ENCODE assay signal across 20 mouse cellular contexts in the genomic region with DNA sequence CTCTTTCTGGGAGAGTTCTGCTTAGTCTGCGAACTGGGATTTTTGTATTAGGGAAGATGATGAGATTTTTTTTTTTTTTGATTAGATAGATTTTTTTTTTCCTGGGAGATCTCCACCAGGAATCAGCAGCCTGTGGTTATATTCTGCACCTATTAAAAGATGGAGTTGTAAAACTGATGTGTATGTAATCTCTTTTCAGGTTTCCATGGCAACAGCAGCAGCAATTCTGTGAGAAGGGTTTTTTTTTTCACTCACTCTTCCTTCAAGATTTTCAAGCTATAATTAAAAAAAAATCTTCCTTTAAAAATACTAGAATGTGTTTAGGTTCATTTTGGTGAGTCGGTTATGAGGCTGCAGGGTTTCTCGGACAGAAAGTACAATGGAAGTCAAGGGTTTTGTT.
DNase-seq lines count a peak whose midpoint lies in the region; ATAC-seq and TF ChIP-seq lines count a peak whose summit lies in the region.
"Had no signal": no experiment of that assay in that cellular context is flagged by ENCODE, and none has a peak within 500 bp of the region (broad histone marks: within the 10 kb centered on the region; RNA-seq: fewer than 3 reads in every experiment).

No protein-coding gene starts in this region.

- peak; percentile 79 for ATAC-seq in frontal cortex, adult (ENCODE audit: low TSS enrichment)
- no peak for ATAC-seq in hindbrain, embryonic 16.5 days
- ATAC-seq in midbrain, postnatal 0 days (ENCODE audit: low FRiP score): no peak
- ATAC-seq: intestine, postnatal 0 days had no signal

- no peak for TF ChIP-seq CTCF in midbrain, postnatal 0 days (IDR thresholded peaks at IDR 0.05)

- no peaks in the 10 kb centered on the region for H3K27me3 ChIP-seq in hindbrain, embryonic 16.5 days (replicated peaks; ENCODE audit: control insufficient read depth, insufficient read depth, low read length)
- H3K27me3 ChIP-seq in midbrain, postnatal 0 days (ENCODE audit: insufficient read depth, low read length): no peaks in the 10 kb centered on the region
- H3K27me3 ChIP-seq: embryonic facial prominence, embryonic 13.5 days; heart, embryonic 15.5 days; limb, embryonic 15.5 days; liver, embryonic 15.5 days; neural tube, embryonic 12.5 days had no signal

- WGBS in hindbrain, embryonic 16.5 days: 51% methylated on average over 3 of the region's 3 CpGs
- 29% methylated on average over 3 of the region's 3 CpGs for WGBS in midbrain, postnatal 0 days

- no peak overlapping the region for H3K9ac ChIP-seq in hindbrain, embryonic 16.5 days (ENCODE audit: low read depth, low read length)
- H3K9ac ChIP-seq in midbrain, postnatal 0 days (replicated peaks; ENCODE audit: low read length, poor library complexity, severe bottlenecking): no peak overlapping the region
- H3K9ac ChIP-seq: embryonic facial prominence, embryonic 13.5 days; heart, embryonic 15.5 days; limb, embryonic 15.5 days; liver, embryonic 15.5 days; neural tube, embryonic 12.5 days had no signal

- peak overlapping the region; percentile 55 for H3K27ac ChIP-seq in hindbrain, embryonic 16.5 days (ENCODE audit: low read depth, low read length)
- H3K27ac ChIP-seq in midbrain, postnatal 0 days (ENCODE audit: low read depth, low read length): peak overlapping the region; percentile 77
- H3K27ac ChIP-seq: embryonic facial prominence, embryonic 13.5 days; heart, embryonic 15.5 days; limb, embryonic 15.5 days; liver, embryonic 15.5 days; macrophage; neural tube, embryonic 12.5 days had no signal

- H3K4me1 ChIP-seq in hindbrain, embryonic 16.5 days (ENCODE audit: control insufficient read depth, insufficient read depth, low read depth, low read length): peaks cover under 1% of the 10 kb centered on the region; the same call in 1 of the 2 replicates
- peaks cover 4% of the 10 kb centered on the region for H3K4me1 ChIP-seq in midbrain, postnatal 0 days (ENCODE audit: insufficient read depth, low read length)
- H3K4me1 ChIP-seq: embryonic facial prominence, embryonic 13.5 days; heart, embryonic 15.5 days; limb, embryonic 15.5 days; liver, embryonic 15.5 days; neural tube, embryonic 12.5 days had no signal

- no peaks in the 10 kb centered on the region for H3K36me3 ChIP-seq in hindbrain, embryonic 16.5 days (ENCODE audit: control insufficient read depth, insufficient read depth, low read length)
- no peaks in the 10 kb centered on the region for H3K36me3 ChIP-seq in midbrain, postnatal 0 days (ENCODE audit: insufficient read depth, low read length)
- H3K36me3 ChIP-seq: embryonic facial prominence, embryonic 13.5 days; G1E; heart, embryonic 15.5 days; limb, embryonic 15.5 days; liver, embryonic 15.5 days; neural tube, embryonic 12.5 days had no signal

- no peaks in the 10 kb centered on the region for H3K9me3 ChIP-seq in hindbrain, embryonic 16.5 days (ENCODE audit: control insufficient read depth, low read length)
- H3K9me3 ChIP-seq in midbrain, postnatal 0 days (ENCODE audit: low read length): no peaks in the 10 kb centered on the region
- H3K9me3 ChIP-seq: embryonic facial prominence, embryonic 13.5 days; G1E; heart, embryonic 15.5 days; limb, embryonic 15.5 days; liver, embryonic 15.5 days; neural tube, embryonic 12.5 days had no signal

- H3K4me3 ChIP-seq in hindbrain, embryonic 16.5 days (ENCODE audit: low read length): no peak overlapping the region
- no peak overlapping the region for H3K4me3 ChIP-seq in midbrain, postnatal 0 days (ENCODE audit: low read depth, low read length)
- H3K4me3 ChIP-seq: embryonic facial prominence, embryonic 13.5 days; heart, embryonic 15.5 days; limb, embryonic 15.5 days; liver, embryonic 15.5 days; neural tube, embryonic 12.5 days had no signal

- no peak for DNase-seq in frontal cortex, postnatal 25 days (ENCODE audit: low spot score in 2 of 2)
- DNase-seq in brain, embryonic 18.5 days (ENCODE audit: low read depth, low spot score): peak; percentile 62
- DNase-seq in midbrain, postnatal 0 days (ENCODE audit: low spot score): peak; percentile 63
- no peak for DNase-seq in layer of hippocampus, adult 11-12 months (ENCODE audit: low spot score)
- no peak for DNase-seq in kidney, adult 18-20 months
- no peak for DNase-seq in cerebellum, postnatal 10 days
- DNase-seq: adrenal gland, postnatal 36 days; cerebellum, adult 9-10 months; gastrocnemius, postnatal 36 days; right cerebral cortex, postnatal 25 days had no signal

- H3K4me2 ChIP-seq in hindbrain, embryonic 16.5 days (ENCODE audit: low read length): no peak overlapping the region
- H3K4me2 ChIP-seq in midbrain, postnatal 0 days (ENCODE audit: low read depth, low read length, poor library complexity, severe bottlenecking): no peak overlapping the region
- H3K4me2 ChIP-seq: embryonic facial prominence, embryonic 13.5 days; heart, embryonic 15.5 days; limb, embryonic 15.5 days; liver, embryonic 15.5 days; neural tube, embryonic 12.5 days had no signal

Comparison
In these comparisons a context has a peak if more than half of its experiments do, and no peak if none do; other contexts are left out.
1. DNase-seq: peak in brain, embryonic 18.5 days (single experiment) and midbrain, postnatal 0 days (single experiment); none in frontal cortex, postnatal 25 days (0 of 2), layer of hippocampus, adult 11-12 months (single experiment), kidney, adult 18-20 months (single experiment) and cerebellum, postnatal 10 days (0 of 2).